Mouse (Mus musculus) heart, embryonic 12.5 days (tissue): ENCODE measurements around the gene Rap1gds1. TPM values are rescaled to one million over a fixed set of nuclear protein-coding genes. Genes with fewer than 3 reads are reported as not detected.

ENCODE experiments used
- ATAC-seq: fragments of 200-750 bp; cut with Nextera tagmentation; 2 replicates; pipeline ENCODE4 v1.8.0; 2017; ENCODE audit warnings: moderate TSS enrichment, moderate library complexity; ENCODE audit not compliant: insufficient number of reproducible peaks, low FRiP score
- H3K27ac ChIP-seq: fragments of 300-500 bp; sonication (generic); 2 replicates; pipeline ENCODE4 v1.5.1; 2016; ENCODE audit warnings: mild to moderate bottlenecking, moderate library complexity; ENCODE audit not compliant: poor library complexity, severe bottlenecking
- H3K27me3 ChIP-seq: fragments of 300-500 bp; sonication (generic); replicated peaks from 2 replicates; pipeline ENCODE4 v1.6.1; 2016; ENCODE audit warnings: mild to moderate bottlenecking, moderate library complexity
- H3K36me3 ChIP-seq: fragments of 300-500 bp; sonication (generic); 2 replicates; pipeline ENCODE4 v1.6.1; 2016; ENCODE audit warnings: mild to moderate bottlenecking, moderate library complexity
- H3K4me1 ChIP-seq: fragments of 300-500 bp; sonication (generic); replicated peaks from 2 replicates; pipeline ENCODE4 v1.6.1; 2016; ENCODE audit warnings: mild to moderate bottlenecking
- H3K4me2 ChIP-seq: fragments of 300-500 bp; sonication (generic); 2 replicates; pipeline ENCODE4 v1.6.1; 2016; ENCODE audit warnings: mild to moderate bottlenecking, moderate library complexity
- H3K4me3 ChIP-seq: fragments of 300-500 bp; sonication (generic); 2 replicates; pipeline ENCODE4 v1.5.1; 2016; ENCODE audit warnings: mild to moderate bottlenecking
- H3K9ac ChIP-seq: fragments of 300-500 bp; sonication (generic); 2 replicates; pipeline ENCODE4 v1.6.1; 2016; ENCODE audit warnings: mild to moderate bottlenecking, moderate library complexity
- H3K9me3 ChIP-seq: fragments of 300-500 bp; sonication (generic); replicated peaks from 2 replicates; pipeline ENCODE4 v1.6.1; 2016; ENCODE audit warnings: mild to moderate bottlenecking, moderate library complexity
- WGBS: fragments of 180-500 bp; shearing (Covaris S2); methylation state at CpG from one replicate; pipeline ENCODE4 v1.1.7; 2016; 5-methylcytosine and 5-hydroxymethylcytosine counted together
- polyA plus RNA-seq: library from polyadenylated mRNA; unstranded; fragments of >200 nt; fragmentation: Nextera tagmentation; extraction: Ambion mirVana; gene quantifications from 2 replicates; pipeline ENCODE4 v1.2.1, GENCODE M21; 2016

Gene Rap1gds1
- polyA plus RNA-seq, 1 experiment from 2014 or later = 58.8 TPM

DNA sequence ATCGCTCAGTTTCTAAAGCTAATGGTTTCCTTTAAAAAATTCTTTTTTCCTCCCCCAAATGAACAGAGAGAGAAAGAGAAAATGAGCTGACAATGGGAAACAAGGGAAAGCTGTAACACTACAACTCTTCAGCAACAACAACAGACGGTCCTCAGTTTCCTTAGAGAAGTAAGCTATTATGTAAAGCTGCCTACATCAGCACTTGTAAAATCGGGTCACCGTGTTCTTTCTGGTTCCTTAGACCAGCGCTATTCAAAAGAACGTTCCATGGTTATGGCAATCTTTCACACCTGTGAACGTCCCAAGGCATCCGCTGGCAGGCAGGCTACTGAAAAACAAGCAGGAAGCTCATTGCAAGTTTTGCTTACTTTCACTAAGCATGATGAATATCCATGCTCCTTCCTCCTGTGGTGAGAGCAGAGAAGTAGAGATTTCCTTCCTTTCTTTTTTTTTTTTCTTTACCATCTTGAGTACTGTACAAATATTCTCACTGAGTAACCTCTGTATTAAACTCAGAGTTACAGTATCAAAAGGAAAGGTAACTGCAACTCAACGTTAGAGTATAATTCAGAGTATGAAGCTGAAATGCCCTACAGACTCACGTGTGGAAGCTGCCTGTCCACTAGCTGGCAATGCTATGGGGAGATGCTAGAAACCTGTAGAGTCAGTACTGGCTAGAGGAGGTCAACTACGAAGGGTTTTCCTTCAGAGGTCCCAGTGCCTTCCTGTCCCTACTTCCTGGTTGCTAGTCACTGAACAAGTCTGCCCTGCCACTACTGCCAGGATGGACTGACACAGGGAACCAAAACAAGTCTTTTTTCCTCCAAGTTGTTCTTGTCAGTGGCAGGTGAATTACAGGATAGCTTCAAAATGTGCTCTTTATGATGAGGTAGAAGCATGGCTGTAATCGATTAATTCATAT is 26.0 kb downstream of the Rap1gds1 start:
- Histone ChIP-seq H3K27ac (no peak overlapping the region), H3K27me3 (no peaks in the 10 kb centered on the region), H3K4me3 (no peak overlapping the region), H3K4me2 (no peak overlapping the region), H3K9ac (no peak overlapping the region), H3K9me3 (no peaks in the 10 kb centered on the region), H3K4me1 (peaks cover 3% of the 10 kb centered on the region; the same call in 1 of the 2 replicates), H3K36me3 (peaks cover 29% of the 10 kb centered on the region)
- 87% methylated on average over 12 of the region's 12 CpGs for WGBS
- ATAC-seq = no peak

DNA sequence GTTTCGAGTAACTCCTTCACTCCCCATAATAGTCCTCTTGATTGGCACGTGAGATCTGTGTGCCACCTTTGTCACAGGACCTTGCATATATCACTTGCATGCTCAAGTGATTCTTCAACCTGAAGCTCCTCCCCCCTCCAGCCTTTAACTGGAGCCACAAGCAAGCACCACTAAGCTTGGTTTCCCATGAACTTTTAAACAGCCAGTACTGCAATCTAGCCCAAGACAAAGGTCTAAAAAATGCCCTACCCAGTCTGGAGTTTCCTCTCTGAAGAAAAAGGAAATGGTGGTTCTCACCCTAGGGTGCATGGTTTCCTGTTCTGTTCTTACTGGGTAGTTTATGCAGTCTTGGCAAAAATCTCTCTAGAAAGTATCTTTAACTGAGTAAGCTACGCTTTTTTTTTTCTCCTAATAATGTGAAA is 32.6 kb downstream of the Rap1gds1 start:
- no peak overlapping the region for H3K9ac ChIP-seq
- H3K4me3 ChIP-seq = no peak overlapping the region
- WGBS = 68% methylated on average over 3 of the region's 3 CpGs
- no peaks in the 10 kb centered on the region; the same call in 1 of the 2 replicates for H3K9me3 ChIP-seq
- no peak for ATAC-seq
- peaks cover 25% of the 10 kb centered on the region; the same call in 1 of the 2 replicates for H3K36me3 ChIP-seq
- no peak overlapping the region for H3K27ac ChIP-seq
- no peaks in the 10 kb centered on the region; the same call in 1 of the 2 replicates for H3K4me1 ChIP-seq
- H3K27me3 ChIP-seq = no peaks in the 10 kb centered on the region
- H3K4me2 ChIP-seq = no peak overlapping the region

DNA sequence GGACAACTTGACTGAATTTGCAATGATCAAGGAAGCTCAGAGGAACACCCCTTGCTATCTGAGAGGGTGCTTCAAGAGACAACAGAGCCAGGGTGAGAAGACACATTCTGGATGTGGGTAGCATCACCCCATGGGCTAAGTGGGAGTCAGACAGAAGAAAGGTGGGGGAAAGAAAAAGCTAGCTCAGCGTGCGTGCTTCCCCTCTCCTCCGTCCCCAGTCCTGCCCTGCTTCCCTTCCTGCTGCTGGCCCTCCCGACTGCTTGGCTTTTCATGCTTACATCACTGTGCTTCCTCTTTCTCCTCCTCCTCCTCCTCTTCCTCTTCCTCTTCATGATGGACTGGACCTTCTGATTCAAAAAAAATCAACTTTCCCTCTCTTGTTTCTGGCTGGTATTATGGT is 33.1 kb downstream of the Rap1gds1 start:
- no peak overlapping the region for H3K27ac ChIP-seq

DNA sequence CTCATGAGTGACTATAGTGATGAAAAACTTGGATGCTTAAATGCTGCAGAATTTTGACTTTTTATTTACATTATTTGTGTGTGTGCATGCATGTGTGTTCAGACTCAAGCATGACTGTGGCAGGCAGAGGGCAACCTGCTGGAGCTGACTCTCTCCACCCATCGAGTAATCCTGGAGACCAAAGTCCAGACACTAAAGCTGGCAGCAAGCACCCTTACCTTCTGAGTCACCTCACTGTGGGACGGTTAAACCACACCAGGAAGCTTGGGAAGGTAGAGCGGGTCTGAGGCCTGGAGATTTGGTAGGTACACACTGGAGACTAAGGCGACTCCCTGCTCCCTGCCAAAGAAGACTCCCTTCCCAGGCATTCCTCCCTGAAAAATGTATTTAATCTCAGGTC is 38.0 kb downstream of the Rap1gds1 start:
- 87% methylated on average over 4 of the region's 4 CpGs for WGBS
- no peak overlapping the region for H3K4me2 ChIP-seq
- H3K4me1 ChIP-seq = no peaks in the 10 kb centered on the region
- no peak overlapping the region for H3K4me3 ChIP-seq
- H3K27ac ChIP-seq = no peak overlapping the region
- H3K9ac ChIP-seq = no peak overlapping the region
- H3K36me3 ChIP-seq = peaks cover 23% of the 10 kb centered on the region
- ATAC-seq = no peak
- no peaks in the 10 kb centered on the region for H3K27me3 ChIP-seq
- H3K9me3 ChIP-seq = peaks cover 2% of the 10 kb centered on the region; the same call in 1 of the 2 replicates

More for the DNA sequence above, 33.1 kb downstream of the Rap1gds1 start:
- Histone ChIP-seq H3K9ac (no peak overlapping the region), H3K9me3 (no peaks in the 10 kb centered on the region; the same call in 1 of the 2 replicates), H3K4me3 (no peak overlapping the region), H3K4me1 (no peaks in the 10 kb centered on the region; the same call in 1 of the 2 replicates), H3K4me2 (no peak overlapping the region), H3K36me3 (peaks cover 25% of the 10 kb centered on the region; the same call in 1 of the 2 replicates), H3K27me3 (no peaks in the 10 kb centered on the region)
- no peak for ATAC-seq
- WGBS = 73% methylated on average over 4 of the region's 4 CpGs

DNA sequence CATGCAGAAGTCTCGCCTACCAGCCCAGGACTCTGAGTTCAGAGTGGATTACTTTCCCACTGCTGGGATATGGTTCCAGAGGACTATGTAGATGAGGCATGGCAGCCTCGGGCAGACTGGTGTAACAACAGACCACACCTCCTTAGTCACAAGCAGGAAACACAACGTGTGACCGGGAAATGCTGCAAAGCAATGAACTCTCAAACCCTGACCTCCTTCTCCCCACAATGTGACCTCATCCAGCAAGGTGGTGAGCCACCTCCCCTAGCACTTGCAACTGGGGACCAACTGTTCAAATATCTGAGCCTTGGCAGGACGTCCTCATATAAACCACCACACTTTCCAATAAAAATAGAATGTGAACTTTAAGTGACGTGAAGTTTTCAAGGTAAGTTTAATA is 41.8 kb downstream of the Rap1gds1 start:
- WGBS = 83% methylated on average over 6 of the region's 6 CpGs

DNA sequence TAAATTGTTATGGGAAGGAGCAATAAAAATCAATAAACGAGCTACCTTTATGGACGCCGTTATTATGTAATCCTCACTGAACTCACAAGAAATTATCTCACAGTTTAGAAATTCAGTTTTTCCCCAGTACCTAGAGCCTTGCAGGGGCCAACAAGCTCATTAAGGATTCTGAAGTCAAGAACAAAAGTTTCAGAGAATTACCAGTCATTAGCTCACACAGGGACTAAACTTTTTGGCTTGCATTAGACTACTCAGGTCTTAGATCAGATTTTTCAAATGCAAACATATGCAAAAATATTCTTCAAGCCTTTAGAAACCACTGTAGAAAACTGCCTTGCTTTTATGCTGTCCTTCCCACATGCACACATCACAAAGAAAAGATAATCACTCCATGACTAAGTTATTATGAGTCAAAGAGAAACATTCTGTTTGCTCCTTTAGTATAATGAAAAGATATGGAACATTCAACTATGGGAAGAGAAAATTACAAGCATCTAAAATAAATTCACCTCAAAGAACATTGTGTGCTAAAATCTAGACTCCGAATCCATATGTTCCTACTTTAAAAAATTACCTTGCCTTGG is 44.3 kb downstream of the Rap1gds1 start:
- 91% methylated on average over 4 of the region's 4 CpGs for WGBS
- H3K9me3 ChIP-seq = 0 out of 2 replicates have a peak, but pooled peaks cover 2% of the 10 kb centered on the region
- no peak overlapping the region for H3K9ac ChIP-seq
- H3K4me1 ChIP-seq = no peaks in the 10 kb centered on the region
- no peak overlapping the region for H3K27ac ChIP-seq
- no peaks in the 10 kb centered on the region for H3K27me3 ChIP-seq
- no peak overlapping the region for H3K4me3 ChIP-seq
- peaks cover 7% of the 10 kb centered on the region for H3K36me3 ChIP-seq
- no peak overlapping the region for H3K4me2 ChIP-seq
- no peak for ATAC-seq

More for the DNA sequence above, 41.8 kb downstream of the Rap1gds1 start:
- ATAC-seq = no peak
- 0 out of 2 replicates have a peak, but pooled peaks cover 2% of the 10 kb centered on the region for H3K9me3 ChIP-seq
- no peak overlapping the region for H3K27ac ChIP-seq
- H3K4me3 ChIP-seq = no peak overlapping the region
- no peaks in the 10 kb centered on the region for H3K27me3 ChIP-seq
- no peak overlapping the region for H3K4me2 ChIP-seq
- H3K36me3 ChIP-seq = peaks cover 13% of the 10 kb centered on the region
- no peak overlapping the region for H3K9ac ChIP-seq
- no peaks in the 10 kb centered on the region for H3K4me1 ChIP-seq

DNA sequence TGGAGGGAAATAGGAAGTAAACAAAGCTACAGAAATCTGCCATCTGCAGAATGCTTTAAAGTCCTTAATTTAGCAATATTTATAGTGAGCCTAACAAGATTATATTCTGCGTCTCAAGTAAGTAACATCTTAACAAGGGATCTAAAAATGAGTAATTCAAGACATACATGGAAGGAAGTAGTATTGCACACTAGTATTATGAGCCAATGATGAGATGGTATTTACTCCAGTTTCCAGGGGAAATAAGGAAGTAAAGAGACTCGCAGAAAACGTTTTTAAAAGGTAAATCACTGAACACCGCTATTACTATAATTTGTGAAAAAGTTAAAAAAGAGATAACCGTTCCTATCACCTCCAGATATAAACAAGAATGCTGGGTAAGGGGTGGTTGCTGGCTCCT is 49.9 kb downstream of the Rap1gds1 start:
- H3K36me3 ChIP-seq = peaks cover 3% of the 10 kb centered on the region

DNA sequence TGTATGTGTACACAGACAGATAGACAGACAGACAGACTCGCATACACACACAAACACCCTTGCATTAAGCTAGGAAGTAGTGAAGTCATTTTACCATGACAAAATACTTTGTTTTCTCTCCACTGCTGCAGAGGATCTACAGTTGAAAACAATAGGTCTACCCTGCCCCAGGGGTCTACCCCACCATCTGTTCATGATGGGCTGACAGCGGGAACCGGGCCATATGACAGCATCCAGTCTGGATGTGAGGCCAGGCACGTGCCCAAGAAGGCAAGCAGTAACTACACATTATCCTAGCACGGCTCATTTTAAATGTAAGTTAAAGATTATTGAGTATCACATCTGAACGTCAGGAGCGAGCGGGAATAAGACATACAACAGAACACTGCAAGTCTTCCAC is 51.4 kb downstream of the Rap1gds1 start:
- H3K4me3 ChIP-seq = no peak overlapping the region
- no peak overlapping the region for H3K4me2 ChIP-seq
- H3K27me3 ChIP-seq = no peaks in the 10 kb centered on the region
- no peak for ATAC-seq
- H3K4me1 ChIP-seq = peaks cover 12% of the 10 kb centered on the region
- 79% methylated on average over 8 of the region's 8 CpGs for WGBS
- no peak overlapping the region for H3K9ac ChIP-seq
- no peak overlapping the region for H3K27ac ChIP-seq
- no peaks in the 10 kb centered on the region for H3K9me3 ChIP-seq
- peaks cover 3% of the 10 kb centered on the region for H3K36me3 ChIP-seq

More for the DNA sequence above, 49.9 kb downstream of the Rap1gds1 start:
- Histone ChIP-seq H3K27ac (no peak overlapping the region), H3K4me1 (peaks cover 12% of the 10 kb centered on the region), H3K9me3 (no peaks in the 10 kb centered on the region), H3K9ac (no peak overlapping the region), H3K27me3 (no peaks in the 10 kb centered on the region), H3K4me2 (no peak overlapping the region), H3K4me3 (no peak overlapping the region)
- no peak for ATAC-seq
- 84% methylated on average over 5 of the region's 5 CpGs for WGBS

DNA sequence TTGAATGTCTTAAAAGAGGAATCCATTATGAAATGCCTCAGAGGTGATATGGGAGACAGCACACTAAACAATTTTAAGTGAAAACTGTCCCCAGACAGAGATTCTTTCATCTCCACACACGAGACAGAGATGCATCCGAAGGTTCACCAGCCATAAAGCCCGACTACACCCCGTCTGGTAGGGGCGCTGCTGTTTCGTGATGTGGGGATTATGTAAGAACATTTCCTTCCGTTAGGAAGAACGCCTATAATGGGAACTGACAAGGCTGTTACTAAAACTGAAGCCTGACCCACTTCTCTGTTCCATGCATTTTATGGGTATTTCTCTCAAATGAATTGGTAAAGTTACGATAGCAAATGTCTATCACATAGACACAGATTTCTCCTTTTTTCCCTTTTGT is 62.6 kb downstream of the Rap1gds1 start:
- Histone ChIP-seq H3K27ac (no peak overlapping the region), H3K27me3 (no peaks in the 10 kb centered on the region), H3K36me3 (peaks cover 11% of the 10 kb centered on the region), H3K9ac (no peak overlapping the region), H3K4me2 (no peak overlapping the region), H3K9me3 (no peaks in the 10 kb centered on the region), H3K4me1 (no peaks in the 10 kb centered on the region; the same call in 1 of the 2 replicates), H3K4me3 (no peak overlapping the region)
- ATAC-seq = no peak
- 82% methylated on average over 9 of the region's 9 CpGs for WGBS

DNA sequence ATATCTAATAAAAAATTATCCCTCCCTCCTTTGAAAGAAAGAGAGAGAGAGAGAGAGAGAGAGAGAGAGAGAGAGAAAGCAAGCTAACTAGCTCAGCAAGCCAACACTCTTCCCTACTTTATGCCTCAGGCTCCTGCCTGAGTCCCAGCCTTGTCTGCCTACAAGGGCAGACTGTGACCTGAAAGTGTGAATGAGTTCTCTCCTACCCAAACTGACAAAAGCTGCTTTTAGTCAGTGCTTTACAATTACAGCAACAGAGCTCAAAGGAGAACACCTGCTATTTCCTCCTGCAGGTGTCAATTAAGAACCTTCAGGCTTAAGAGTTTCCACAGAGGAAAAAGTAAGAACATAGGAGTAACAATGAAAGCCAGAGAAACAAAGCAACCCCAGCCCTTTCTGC is 69.3 kb downstream of the Rap1gds1 start:
- Histone ChIP-seq H3K27me3 (no peaks in the 10 kb centered on the region), H3K4me2 (no peak overlapping the region), H3K4me3 (no peak overlapping the region), H3K4me1 (peaks cover 4% of the 10 kb centered on the region), H3K9ac (no peak overlapping the region), H3K27ac (no peak overlapping the region), H3K36me3 (peaks cover 8% of the 10 kb centered on the region), H3K9me3 (no peaks in the 10 kb centered on the region)
- ATAC-seq = no peak

DNA sequence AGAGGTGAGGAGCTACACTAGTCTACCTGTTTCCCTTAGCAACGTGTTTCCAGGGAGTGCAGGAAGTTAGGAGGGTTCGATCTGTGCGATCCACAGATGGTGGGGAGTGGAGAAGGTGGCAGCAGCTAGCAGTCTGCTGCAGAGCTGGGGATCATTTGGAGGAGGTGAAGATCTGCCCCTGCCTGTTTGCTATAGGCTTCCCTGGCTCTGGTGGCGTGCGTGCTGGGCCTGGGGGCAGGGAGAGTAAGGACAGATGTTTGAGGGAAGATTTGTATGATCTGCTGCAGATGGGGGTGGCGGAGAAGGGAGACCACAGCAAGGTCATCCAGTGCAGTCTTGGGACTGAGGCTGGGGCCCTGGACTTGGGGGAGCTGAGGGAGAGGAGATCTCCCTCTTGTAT is 72.2 kb downstream of the Rap1gds1 start:
- H3K4me1 ChIP-seq = peaks cover 4% of the 10 kb centered on the region
- ATAC-seq = no peak
- no peaks in the 10 kb centered on the region for H3K9me3 ChIP-seq
- H3K4me3 ChIP-seq = no peak overlapping the region
- H3K27ac ChIP-seq = no peak overlapping the region
- H3K9ac ChIP-seq = no peak overlapping the region
- 83% methylated on average over 6 of the region's 6 CpGs for WGBS
- H3K4me2 ChIP-seq = no peak overlapping the region
- no peaks in the 10 kb centered on the region for H3K27me3 ChIP-seq
- peaks cover 8% of the 10 kb centered on the region for H3K36me3 ChIP-seq
